Mouse (Mus musculus) testis, adult 2 months (tissue): ENCODE data around the gene Hoxa11. TPM values are rescaled to one million over a fixed set of nuclear protein-coding genes. Genes with fewer than 3 reads are reported as not detected.

Source experiments
- H3K27ac ChIP-seq: fragments of 200-500 bp; 2 replicates; pipeline ENCODE4 v1.5.1; 2012; ENCODE audit warnings: low read depth, low read length; ENCODE audit not compliant: control insufficient read depth, insufficient read depth
- H3K27me3 ChIP-seq: fragments of 200-500 bp; 2 replicates; pipeline ENCODE4 v1.6.1; 2012; ENCODE audit warnings: mild to moderate bottlenecking, low read length, moderate library complexity; ENCODE audit not compliant: control insufficient read depth, insufficient read depth
- H3K36me3 ChIP-seq: fragments of 200-500 bp; 2 replicates; pipeline ENCODE4 v1.6.1; 2012; ENCODE audit warnings: mild to moderate bottlenecking, low read length; ENCODE audit not compliant: control insufficient read depth, insufficient read depth
- H3K4me1 ChIP-seq: fragments of 200-500 bp; 2 replicates; pipeline ENCODE4 v1.6.1; 2012; ENCODE audit warnings: low read length; ENCODE audit not compliant: control insufficient read depth, insufficient read depth
- H3K4me3 ChIP-seq: fragments of 200-500 bp; 2 replicates; pipeline ENCODE4 v1.5.1; 2012; ENCODE audit warnings: low read depth, mild to moderate bottlenecking, low read length, moderate library complexity, mixed read lengths; ENCODE audit not compliant: control insufficient read depth
- CTCF ChIP-seq: fragments of 200-500 bp; IDR thresholded peaks from 2 replicates; pipeline ENCODE4 v1.5.1; 2012; ENCODE audit warnings: low read depth, mild to moderate bottlenecking, inconsistent platforms, low read length, moderate library complexity; ENCODE audit not compliant: control insufficient read depth, insufficient read depth, insufficient replicate concordance
- POLR2A ChIP-seq: fragments of 200-500 bp; IDR thresholded peaks from 2 replicates; pipeline ENCODE4 v1.6.1; 2012; ENCODE audit warnings: low read depth, mild to moderate bottlenecking, inconsistent platforms, low read length, moderate library complexity; ENCODE audit not compliant: control insufficient read depth
- polyA plus RNA-seq: library from polyadenylated mRNA; depleted of rRNA; stranded (reverse); fragments of >200 nt; gene quantifications from 2 replicates; pipeline ENCODE4 v1.2.3, GENCODE M21; 2012; rRNA removed

Gene Hoxa11
- 0.47 TPM in 1 of 2 replicates, not detected in the other for polyA plus RNA-seq

GRCm38 (mm10) chr6:52245757-52246142 is at the start of gene Hoxa11:
Hoxa11 (minus strand) TSS chr6:52245810.
- TF ChIP-seq POLR2A, result no peak
- no peak for TF ChIP-seq CTCF
- Histone ChIP-seq H3K36me3 (no peaks in the 10 kb centered on the region), H3K4me1 (peaks cover 8% of the 10 kb centered on the region; the same call in 1 of the 2 replicates), H3K4me3 (no peak within 1 kb of the TSS; the same call in 1 of the 2 replicates), H3K27ac (no peak within 1 kb of the TSS), H3K27me3 (peaks cover 27% of the 10 kb centered on the region)

GRCm38 (mm10) chr6:52294616-52295015 is 49.0 kb upstream of the Hoxa11 start:
- no peak for TF ChIP-seq CTCF
- TF ChIP-seq POLR2A, result no peak
- H3K27ac ChIP-seq, result no peak overlapping the region
- no peaks in the 10 kb centered on the region for H3K36me3 ChIP-seq
- H3K27me3 ChIP-seq, result peaks cover 2% of the 10 kb centered on the region; the same call in 1 of the 2 replicates
- no peak overlapping the region for H3K4me3 ChIP-seq
- peaks cover 7% of the 10 kb centered on the region for H3K4me1 ChIP-seq

GRCm38 (mm10) chr6:52292328-52292727 is 46.7 kb upstream of the Hoxa11 start:
- TF ChIP-seq CTCF, result no peak
- TF ChIP-seq POLR2A, result no peak
- H3K36me3 ChIP-seq, result no peaks in the 10 kb centered on the region
- H3K4me1 ChIP-seq, result peaks cover 7% of the 10 kb centered on the region
- peaks cover 2% of the 10 kb centered on the region; the same call in 1 of the 2 replicates for H3K27me3 ChIP-seq
- H3K27ac ChIP-seq, result no peak overlapping the region
- H3K4me3 ChIP-seq, result no peak overlapping the region

- H3K4me3 ChIP-seq, result peak overlapping the region; percentile 52
- H3K27me3 ChIP-seq, result peaks cover 2% of the 10 kb centered on the region; the same call in 1 of the 2 replicates
- TF ChIP-seq CTCF (no peak), POLR2A (no peak)
- no peak overlapping the region for H3K27ac ChIP-seq
- H3K4me1 ChIP-seq, result peaks cover 7% of the 10 kb centered on the region
- H3K36me3 ChIP-seq, result no peaks in the 10 kb centered on the region
These were observed 45.6 kb upstream of the Hoxa11 start for GRCm38 (mm10) chr6:52291021-52291860.

DNA sequence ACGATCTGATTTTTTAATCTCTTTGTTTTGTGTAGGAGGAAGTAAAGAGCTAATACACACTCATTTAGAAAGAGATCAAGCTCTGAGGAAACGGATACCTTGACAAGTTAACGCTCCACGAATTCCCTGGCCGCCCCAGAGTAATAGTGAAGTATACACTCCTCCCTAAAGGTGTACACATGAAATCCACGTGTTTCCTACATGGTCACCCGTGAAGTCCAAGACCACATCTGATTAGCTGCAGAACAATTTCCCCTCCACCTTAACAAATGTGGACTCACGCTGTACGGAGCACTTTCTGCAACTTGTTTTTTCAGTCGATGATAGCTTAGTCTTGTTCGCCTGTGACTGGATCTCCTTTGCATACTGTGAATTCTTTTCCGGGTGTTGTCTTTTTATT is 44.6 kb upstream of the Hoxa11 start:
- no peak overlapping the region for H3K27ac ChIP-seq

DNA sequence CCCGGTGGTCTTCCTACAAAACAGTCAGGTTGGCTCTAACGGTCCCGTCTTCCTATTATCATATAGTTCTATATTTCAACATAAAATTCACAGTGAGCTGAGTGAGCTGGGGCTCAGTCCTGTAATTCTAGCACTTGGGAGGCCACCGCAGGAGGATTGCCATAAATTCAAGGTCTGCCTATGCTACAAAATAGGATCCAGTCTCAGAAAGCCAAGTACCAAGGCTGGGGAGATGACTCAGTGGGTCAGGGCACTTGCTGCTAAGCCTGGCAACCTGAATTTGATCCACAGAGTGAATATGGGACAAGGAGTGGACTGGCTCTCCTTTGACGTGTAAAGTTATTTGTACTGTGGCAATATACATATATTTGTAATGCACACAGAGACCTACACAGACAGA is 38.3 kb upstream of the Hoxa11 start:
- no peaks in the 10 kb centered on the region for H3K27me3 ChIP-seq
- no peaks in the 10 kb centered on the region for H3K36me3 ChIP-seq
- TF ChIP-seq POLR2A (no peak), CTCF (no peak)
- H3K27ac ChIP-seq, result no peak overlapping the region
- no peak overlapping the region for H3K4me3 ChIP-seq
- 0 out of 2 replicates have a peak, but pooled peaks cover 3% of the 10 kb centered on the region for H3K4me1 ChIP-seq

More for the DNA sequence above, 44.6 kb upstream of the Hoxa11 start:
- TF ChIP-seq CTCF, result no peak
- no peak for TF ChIP-seq POLR2A
- Histone ChIP-seq H3K4me1 (peaks cover 7% of the 10 kb centered on the region), H3K36me3 (no peaks in the 10 kb centered on the region), H3K4me3 (no peak overlapping the region), H3K27me3 (peaks cover 2% of the 10 kb centered on the region; the same call in 1 of the 2 replicates)

GRCm38 (mm10) chr6:52281084-52281483 is 35.5 kb upstream of the Hoxa11 start:
- Histone ChIP-seq H3K27me3 (no peaks in the 10 kb centered on the region), H3K4me1 (0 out of 2 replicates have a peak, but pooled peaks cover 3% of the 10 kb centered on the region), H3K27ac (no peak overlapping the region), H3K4me3 (no peak overlapping the region), H3K36me3 (no peaks in the 10 kb centered on the region)
- TF ChIP-seq CTCF (no peak), POLR2A (no peak)
